Mouse (Mus musculus) lung, adult 18-20 months (tissue): ENCODE results near the gene Nmd3.
A peak's percentile ranks its signal among the peaks of the same experiment; 100 is the strongest.

Experiments
- DNase-seq, 2 experiments: peaks; one replicate each; pipeline ENCODE4 v3.0.0; 2022; ENCODE audit warnings: mixed read lengths in 2 of 2

Nmd3 gene

DNA sequence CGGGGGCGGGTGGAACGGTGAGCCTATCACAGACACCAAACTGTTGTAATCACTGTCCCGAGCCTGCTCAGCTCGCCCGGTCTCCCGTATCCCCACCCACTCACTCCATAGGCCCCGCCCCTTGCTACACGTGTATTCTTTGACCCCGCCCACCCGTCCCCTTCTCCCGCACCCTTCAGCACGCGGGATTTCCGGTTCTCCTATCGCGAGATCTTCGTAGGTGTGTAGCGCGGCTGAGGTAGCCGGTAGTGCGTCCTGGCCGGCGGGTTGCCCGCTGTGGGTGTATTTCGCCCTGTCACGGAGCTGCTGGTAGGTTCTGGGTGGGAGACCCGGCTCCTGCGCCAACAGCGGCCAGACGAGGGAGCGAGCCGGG is at the start of gene Nmd3:
Gene Nmd3, plus strand, starts transcription at position 172 of the 373 bp plus-strand sequence.
- DNase-seq = peak; percentile 88 to 93

DNA sequence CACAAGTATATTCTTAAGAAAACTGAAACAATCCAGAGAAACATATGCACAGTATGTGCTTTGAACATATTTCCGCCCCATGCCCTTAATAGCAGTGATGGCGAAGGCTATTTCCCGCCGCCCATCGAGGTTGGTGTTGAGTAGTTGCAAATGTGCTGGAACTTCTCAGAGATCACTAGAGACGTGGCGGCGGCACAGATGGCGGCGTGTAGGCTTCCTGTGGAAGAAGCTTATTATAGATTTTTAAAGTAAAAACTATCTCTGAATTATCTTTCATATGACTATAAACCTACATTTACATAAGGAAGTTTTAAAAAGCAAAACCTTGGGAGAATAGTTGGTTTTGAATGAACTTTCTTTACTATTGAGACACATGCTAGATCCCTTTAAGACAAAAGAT is 48.4 kb upstream of the Nmd3 start:
- no peak for DNase-seq

DNA sequence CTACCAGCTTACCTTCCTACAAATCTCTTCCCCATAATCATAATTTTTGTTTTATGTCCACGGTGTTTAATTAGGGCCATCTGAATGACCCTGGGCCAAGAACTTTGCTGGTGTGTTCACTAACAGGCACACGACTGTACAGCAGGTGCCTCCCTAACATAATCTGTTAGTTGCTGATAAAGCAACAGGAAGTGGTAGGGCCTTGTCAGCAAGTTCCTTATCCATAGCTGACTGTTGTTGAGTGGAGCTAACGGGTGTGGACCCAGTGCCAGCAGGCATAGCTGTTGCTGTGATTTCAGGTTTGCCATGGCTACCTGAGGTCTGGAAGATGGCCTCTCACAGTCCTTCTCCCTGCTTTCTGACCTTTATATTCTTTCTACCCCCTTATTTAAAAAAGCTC is 47.6 kb upstream of the Nmd3 start:
- DNase-seq = no peak

DNA sequence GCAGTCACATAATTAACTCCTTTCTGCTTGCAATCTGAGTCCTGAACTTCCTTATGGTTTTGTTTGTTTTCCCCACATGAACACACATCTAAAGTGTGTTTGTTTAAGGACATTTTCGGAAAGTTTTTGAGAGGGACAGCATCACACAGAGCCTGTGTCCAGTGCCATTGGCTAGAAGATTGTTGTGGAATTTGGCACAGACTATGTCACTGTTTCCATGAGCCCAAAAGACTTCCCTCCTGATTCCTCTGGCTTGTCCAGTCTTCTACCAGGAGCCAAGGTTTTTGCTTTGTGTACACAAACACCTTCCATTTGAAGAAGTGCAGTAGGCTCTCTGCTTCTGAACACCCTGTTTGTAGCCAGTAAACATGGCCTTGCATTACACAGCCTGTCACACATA is 32.0 kb upstream of the Nmd3 start:
- no peak for DNase-seq

DNA sequence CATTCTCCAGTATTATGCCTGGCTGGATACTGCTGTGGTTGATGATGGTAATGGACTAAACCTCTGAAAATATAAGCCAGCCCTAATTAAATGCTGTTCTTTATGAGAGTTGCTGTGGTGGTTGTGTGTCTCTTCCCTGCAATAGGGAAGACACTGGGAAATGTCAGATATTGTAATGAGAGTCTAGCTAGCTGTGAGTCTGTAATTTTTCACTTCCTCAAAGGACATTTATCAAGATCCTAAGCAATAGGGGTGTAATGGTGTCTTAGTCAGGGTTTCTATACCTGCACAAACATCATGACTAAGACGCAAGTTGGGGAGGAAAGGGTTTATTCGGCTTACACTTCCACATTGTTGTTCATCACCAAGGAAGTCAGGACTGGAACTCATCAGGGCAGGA is 30.8 kb upstream of the Nmd3 start:
- DNase-seq = no peak

DNA sequence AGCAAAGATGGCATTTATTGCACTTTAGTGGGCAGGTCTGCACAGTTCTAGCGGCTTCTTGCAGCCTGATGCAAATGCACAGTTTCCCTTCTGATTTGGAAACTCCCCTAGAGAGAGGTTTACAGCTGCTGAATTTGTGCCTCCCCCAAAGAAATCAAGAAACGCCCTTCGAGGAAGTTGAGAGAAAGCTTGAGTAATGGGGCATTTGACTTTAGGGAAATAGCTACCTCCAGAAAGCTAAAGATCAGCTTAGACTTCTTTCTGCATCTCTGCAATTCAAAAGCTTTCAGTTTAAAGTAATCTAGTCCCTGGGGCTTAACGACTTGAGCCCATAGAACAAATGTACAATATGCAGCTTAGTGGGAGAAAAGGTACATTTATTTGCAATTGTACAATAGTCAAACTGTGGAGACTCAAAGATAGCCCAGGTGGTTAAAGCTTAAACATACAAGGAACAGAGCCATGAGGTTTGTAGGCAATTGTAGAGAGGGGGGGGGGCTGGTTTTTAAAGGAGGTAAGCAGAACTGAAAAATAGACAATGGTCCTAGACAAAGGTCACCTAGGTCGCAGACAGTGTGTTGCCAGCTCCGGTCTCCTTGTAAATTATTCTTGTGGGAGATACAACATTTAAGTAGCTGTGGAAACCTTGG is 21.8 kb upstream of the Nmd3 start:
- no peak for DNase-seq

DNA sequence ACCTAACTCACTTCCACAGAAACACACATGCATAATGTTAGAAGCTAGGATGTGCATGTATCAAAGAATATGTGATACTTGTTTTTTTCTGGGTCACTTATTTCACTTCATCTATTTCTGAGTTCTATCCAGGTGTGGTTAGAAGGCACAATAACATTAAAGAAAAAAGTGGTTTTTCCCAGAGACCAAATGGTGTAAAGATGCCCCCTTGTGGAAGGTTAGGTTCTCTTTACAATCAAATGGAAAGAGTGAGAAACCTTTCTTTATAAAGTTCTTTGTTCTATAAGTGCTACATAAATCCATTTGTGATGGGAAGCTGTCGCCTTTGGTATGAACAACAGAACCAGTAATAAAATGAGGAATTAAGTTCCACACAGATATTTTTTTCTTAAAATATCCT is 19.9 kb upstream of the Nmd3 start:
- no peak for DNase-seq

DNA sequence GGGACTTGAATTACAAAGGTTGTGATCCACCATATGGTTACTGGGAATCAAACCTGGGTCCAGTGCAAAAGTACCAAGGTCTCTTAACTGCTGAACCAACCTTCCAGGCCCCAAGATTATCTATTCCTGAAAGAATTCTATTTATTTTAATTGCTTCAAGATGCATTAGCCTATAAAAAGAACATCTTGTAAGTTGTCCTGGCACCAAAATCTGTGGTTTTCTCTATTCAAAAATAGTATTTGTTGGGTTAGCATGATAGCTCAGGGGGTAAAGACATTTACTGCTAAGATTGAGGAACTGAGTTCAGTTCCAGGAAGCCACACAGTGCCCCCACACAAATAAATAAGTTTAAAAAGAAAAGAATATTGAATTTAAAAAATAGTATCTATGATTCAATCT is 19.4 kb upstream of the Nmd3 start:
- DNase-seq = no peak

DNA sequence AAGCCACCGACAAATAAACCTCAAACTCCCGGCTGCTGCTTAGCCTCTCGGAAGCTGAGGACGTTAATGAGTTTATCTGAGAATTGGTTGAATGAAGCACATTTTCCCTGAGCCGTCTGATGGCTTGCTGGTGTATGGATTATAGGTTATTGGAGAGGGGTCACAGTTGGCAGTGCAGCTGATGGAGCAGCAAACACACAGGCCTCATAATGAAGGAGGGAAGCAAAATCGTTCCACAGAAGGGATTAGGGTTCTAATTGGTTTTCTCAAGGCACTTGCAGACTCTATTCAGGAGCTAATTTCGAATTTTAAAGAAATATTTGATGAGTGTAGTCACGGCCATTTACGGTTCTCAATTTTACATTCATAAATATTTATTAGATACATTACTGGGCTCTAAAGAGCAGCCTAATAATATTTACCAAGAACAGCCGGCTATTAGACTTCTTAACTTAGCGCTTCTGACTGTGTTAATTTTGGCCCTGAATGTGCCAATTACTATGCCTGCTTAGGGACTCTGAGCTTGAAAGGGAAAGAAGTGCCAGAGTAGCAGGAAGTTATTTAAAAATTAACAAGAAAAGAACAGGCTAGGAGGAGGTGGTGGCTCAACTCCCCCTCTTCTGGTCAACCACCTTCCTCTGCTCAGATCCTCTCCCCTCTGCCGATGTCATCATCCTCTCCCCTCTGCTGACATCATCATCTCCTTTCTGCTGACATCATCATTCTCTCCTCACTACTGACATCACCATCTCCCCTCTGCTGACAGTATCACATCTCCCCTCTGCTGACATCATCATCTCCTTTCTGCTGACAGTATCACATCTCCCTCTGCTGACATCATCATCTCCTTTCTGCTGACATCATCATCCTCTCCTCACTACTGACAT is 12.5 kb upstream of the Nmd3 start:
- DNase-seq = no peak

DNA sequence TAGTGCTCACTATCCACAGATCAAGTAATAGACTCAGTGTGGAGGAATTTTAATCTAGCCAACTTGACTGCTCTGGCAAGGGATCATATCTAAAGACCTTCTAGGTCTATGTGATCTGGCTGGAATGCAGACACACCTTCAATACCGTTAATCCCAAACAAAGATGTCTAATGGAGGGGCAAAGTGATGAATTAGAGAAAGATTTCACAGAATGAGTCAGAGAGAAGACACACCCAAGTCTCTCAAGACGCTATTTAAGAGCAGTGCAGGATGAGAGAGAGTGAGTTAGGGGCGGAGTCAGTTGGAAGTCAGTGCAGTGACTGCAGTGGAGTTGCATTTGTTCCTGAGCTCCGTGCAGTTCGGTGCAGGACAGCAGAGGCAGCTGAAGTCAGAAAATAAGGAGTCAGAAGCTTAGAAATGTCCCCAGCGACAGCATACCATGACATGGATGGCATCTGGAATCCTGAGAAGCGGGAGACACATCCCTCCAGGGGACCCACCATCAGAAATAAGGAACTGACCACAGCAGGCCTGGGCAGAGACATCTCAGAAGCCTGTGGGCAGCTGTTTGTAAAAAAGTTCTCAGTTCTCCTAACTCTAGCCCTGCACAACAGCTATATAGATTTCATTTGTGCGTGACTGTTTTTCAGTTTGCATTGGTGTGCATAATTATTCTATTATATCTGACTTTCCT is 9.7 kb upstream of the Nmd3 start:
- no peak for DNase-seq

DNA sequence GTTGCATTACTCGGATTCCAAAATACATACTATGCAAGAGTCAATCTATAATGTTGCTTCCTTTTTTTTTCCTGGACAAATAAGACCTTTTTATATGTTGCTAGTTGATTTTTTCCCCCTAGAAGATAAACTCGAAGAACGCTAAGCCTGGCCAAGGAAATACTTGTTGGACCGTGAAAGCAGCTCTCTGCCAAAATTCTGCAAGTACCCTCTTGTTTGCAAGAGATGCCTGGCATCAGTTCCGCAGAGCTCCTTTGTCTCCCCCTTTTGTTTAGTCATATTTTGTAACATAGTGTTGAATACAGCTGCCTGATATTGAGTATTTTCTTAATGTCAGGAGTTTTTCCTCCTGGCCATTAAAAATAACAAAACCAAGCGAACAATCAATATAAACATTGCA is 4.3 kb upstream of the Nmd3 start:
- no peak for DNase-seq

DNA sequence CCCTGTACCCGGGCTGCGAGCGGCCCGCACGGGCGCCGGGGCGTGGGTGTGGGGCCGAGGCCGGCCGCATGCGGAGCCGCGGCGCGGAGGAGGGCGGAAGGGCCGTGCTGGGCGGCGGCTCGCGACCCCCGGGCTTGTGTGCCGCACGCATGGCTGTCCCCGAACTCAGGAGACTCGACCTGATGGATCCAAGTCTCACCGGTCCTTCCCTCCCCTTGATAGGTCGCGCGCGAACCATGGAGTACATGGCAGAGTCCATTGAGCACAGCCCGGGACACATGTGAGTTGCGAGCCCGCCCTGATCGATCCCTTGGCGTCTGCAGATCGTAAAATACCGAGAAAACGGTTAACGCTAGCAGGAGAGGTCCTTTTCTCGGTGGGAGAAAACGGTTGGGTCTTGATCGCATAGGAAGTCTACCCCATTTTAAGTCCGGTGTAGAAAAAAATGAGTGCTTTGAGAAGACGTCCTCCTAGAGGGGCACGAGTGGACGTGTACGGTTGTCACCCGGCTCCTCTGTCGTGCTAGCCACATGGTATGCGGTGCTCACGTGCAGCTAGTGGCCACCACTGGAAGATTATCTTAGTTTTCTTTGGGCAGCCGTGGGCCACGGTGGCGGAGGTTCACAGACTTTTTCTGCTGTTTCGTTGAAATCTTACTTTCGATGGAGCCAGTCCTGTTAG is 542 bp downstream of the Nmd3 start:
- DNase-seq = peak; percentile 24 to 28

DNA sequence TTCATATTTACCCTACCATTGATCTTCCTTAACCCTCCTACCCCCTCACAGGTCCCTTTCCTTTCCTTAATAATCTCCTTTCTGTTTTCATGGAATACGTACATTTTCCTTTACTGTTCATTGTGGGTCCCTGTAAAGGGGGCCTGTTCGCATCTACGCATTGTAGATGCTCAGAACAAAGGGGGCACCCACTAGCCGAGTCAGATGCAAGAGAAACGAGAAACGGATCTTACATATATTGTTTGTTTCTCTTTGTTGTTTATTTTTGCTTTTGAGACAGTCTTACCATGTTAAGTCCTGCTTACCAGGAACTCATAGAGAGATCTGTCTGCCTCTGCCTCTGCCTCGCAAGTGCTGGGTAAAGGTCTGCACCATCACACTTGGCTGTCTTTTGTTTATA is 1.4 kb downstream of the Nmd3 start:
- no peak for DNase-seq

DNA sequence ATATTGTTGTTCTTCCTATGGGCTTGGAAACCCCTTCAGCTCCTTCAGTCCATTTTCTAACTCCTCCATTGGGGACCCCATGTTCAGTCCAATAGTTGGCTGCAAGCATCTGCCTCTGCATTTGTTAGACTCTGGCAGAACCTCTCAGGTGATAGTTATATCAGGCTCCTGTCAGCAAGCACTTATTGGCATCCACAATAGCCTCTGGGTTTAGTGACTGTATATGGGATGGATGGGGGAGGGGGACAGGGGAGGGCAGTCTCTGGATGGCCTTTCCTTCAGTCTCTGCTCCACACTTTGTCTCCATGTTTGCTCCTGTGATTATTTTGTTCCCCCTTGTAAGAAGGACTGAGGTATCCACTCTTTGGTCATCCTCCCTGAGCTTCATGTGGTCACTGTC is 9.1 kb downstream of the Nmd3 start:
- no peak for DNase-seq

DNA sequence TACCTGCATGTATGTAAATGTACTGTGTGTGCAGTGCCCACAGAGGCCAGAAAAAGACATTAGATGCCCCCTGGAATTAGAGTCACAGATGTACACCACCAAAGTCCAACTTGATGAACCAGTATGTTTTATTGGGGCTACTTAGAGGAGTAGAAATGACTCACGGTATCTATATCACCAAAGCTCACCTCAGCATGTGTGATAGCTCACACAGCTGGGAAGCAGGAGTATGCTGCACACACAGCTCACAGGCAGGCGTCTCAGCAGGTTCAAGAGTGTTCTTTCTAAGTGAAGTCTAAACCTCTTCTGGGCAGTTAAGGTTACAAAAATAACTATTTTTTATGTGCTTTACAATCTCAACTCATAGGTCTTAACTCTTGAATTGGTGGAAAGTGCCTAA is 12.2 kb downstream of the Nmd3 start:
- no peak for DNase-seq

DNA sequence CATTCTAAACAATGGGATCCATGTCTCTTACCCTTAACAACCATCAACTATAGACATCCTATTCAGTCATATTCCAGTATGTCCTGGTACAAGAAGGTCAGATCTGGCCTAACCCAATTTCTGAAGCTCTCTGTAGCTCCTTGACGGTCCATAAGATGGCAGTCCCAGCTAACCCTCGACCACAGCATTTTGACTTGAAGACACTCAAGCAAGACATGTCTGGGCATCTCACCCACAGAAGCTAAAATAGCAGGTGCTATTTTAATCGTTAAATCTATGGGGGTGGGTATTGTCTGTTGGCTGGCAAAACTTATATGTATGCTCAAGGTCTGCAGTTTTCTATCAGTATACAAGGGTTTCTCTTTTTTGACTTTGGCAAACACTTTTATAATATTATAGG is 33.4 kb downstream of the Nmd3 start:
- DNase-seq = no peak

DNA sequence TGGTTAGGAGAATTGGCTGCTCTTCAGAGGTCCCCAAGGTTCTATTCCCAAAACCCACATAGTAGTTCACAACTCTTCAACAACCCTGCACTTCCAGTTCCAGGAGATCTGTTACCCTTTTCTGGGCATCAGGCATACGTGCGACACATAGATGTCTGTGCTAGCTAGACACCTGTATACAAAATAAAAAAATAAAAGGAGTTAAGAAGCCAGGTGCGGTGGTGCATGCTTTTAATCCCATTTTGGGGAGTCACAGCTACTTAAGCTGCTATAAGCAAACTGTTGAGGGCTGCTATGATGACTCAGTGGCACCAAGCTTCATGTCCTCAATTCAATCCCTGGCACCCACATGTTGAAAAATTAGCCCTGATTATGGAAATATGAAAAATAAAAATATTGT is 34.2 kb downstream of the Nmd3 start:
- no peak for DNase-seq

DNA sequence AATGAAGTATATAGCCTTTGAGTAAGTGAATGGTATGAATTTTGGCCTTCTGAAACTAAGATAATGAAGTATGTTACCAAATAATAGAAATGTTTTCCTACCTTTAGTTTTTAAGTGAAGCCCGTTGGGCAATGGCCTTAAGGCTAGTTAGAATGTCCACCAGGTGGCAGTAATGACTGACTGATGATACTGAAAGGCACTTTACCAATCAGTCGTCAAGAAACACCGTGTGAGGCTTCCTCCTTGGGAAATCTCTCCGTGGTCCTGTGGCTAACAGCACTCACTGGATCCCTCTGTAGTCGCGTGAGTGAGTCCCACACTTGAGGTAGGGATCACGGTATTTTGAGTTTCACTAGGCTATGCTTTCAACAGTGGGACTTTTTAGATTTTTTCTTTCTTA is 34.7 kb downstream of the Nmd3 start:
- DNase-seq = peak; percentile 26 to 57

DNA sequence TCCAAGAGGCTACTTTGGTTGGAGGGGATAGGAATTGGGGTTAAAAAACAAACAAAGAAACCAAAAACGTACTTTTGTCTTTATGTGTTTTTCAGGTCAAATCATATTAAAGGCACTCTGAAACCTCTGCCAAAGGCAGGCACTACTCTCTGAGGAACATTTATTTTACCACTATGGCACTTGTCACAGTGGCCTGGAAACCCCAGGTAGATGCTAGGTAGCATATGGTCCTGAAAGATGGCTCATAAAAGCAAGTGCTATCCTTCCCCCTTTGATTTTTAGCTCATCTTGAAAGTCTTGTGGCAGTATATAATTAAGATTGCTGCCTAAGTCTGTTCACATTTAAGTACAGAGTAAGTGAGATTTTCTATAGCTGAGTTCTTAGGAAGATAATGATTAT is 35.7 kb downstream of the Nmd3 start:
- DNase-seq = no peak

DNA sequence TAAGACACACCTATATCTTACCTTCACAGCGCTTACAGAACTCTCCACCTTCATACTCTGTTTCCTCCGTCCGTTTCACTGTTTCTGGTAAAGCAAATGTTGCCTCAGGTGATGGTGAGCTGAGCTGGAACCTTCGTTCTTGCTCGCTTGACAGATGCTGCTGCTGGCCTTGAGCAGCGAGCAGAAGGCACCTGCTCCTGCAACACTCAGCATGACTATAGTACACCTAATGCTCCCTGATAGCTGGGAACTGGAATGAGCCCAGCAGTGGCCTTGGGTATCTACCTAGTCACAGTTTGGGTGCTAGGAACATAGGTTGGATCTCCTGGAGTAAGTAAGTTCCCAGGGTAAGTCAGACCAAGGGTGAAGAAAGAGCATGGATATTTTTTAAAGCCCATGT is 38.3 kb downstream of the Nmd3 start:
- DNase-seq = no peak

DNA sequence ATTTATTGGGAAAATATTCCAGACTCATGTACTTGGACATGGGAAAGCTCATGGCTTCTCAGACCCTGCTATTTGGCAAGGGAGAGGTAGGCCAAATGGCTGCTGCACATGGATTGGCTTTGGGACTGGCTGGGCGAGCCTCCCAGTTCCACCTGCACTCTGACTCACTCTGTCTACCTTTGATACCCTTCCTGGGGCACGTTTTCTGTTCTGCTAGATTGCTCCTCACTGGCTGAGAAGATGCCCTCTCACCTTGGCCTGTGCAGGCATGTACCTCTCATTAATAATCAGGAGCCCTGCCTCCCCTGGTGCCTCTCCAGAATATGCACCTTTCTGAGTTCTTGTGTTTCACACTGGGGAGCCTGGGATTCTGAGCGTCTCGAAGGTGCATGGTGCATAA is 39.4 kb downstream of the Nmd3 start:
- no peak for DNase-seq

DNA sequence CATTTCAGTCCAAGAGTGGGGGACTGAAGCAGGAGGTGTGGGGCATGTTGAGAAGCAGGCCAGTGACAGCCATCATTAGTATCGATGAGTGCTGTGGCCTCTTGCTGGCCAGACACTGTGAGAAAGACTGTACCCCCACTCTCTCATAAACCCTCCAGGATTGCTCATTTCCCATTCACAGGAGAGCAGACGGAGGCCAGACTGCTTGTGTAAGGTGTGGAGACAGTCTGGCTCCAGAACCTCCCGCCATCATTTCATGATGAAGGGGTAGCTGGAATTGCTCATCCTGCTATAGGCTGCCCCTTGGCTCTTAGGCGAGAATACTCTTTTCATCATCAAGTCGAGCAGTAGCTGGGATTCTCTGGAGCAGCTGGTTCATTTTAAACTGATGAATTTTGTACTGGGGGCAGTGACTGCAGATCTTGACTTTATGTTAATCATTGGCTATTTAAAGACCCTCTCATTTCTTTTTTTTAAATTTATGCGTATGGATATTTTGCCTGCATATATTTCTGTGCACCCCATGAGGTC is 41.1 kb downstream of the Nmd3 start:
- no peak for DNase-seq
